Comparison of ENCODE assay signal across 21 mouse cellular contexts in genomic region chr7:122296331-122296730, GRCm38 (mm10). TPM values are rescaled to one million over a fixed set of nuclear protein-coding genes. Genes with fewer than 3 reads are reported as not detected.
DNase-seq lines count a peak whose midpoint lies in the region; ATAC-seq lines count a peak whose summit lies in the region.
"Had no signal": no experiment of that assay in that cellular context is flagged by ENCODE, and none has a peak within 500 bp of the region (broad histone marks: within the 10 kb centered on the region; RNA-seq: fewer than 3 reads in every experiment).

No protein-coding gene starts in this region.

- H3K4me3 ChIP-seq in forebrain, embryonic 11.5 days (ENCODE audit: low read depth, low read length) = no peak overlapping the region
- H3K4me3 ChIP-seq: embryonic facial prominence, embryonic 12.5 days; forebrain, embryonic 13.5 days; gastrocnemius, adult 2 months; heart, embryonic 10.5 days; hindbrain, embryonic 12.5 days; intestine, embryonic 15.5 days had no signal

- H3K36me3 ChIP-seq in forebrain, embryonic 11.5 days (ENCODE audit: control insufficient read depth, insufficient read depth, low read length) = no peaks in the 10 kb centered on the region
- H3K36me3 ChIP-seq: embryonic facial prominence, embryonic 12.5 days; heart, embryonic 10.5 days; hindbrain, embryonic 12.5 days; intestine, embryonic 15.5 days had no signal

- WGBS in forebrain, embryonic 11.5 days = 83% methylated on average over 1 of the region's 1 CpGs

- no peaks in the 10 kb centered on the region for H3K4me1 ChIP-seq in forebrain, embryonic 11.5 days (replicated peaks; ENCODE audit: control insufficient read depth, insufficient read depth, low read length)
- H3K4me1 ChIP-seq: embryonic facial prominence, embryonic 12.5 days; forebrain, embryonic 13.5 days; heart, embryonic 10.5 days; hindbrain, embryonic 12.5 days; intestine, embryonic 15.5 days had no signal

- H3K4me2 ChIP-seq in forebrain, embryonic 11.5 days (ENCODE audit: low read depth, low read length, severe bottlenecking) = no peak overlapping the region
- H3K4me2 ChIP-seq: embryonic facial prominence, embryonic 12.5 days; forebrain, embryonic 13.5 days; hindbrain, embryonic 12.5 days; intestine, embryonic 15.5 days had no signal

- H3K27ac ChIP-seq in forebrain, embryonic 11.5 days (ENCODE audit: low read depth, low read length) = no peak overlapping the region
- H3K27ac ChIP-seq: embryonic facial prominence, embryonic 12.5 days; forebrain, embryonic 13.5 days; gastrocnemius, adult 2 months; heart, embryonic 10.5 days; hindbrain, embryonic 12.5 days; intestine, embryonic 15.5 days had no signal

- H3K9me3 ChIP-seq in forebrain, embryonic 11.5 days (ENCODE audit: control insufficient read depth, low read length) = no peaks in the 10 kb centered on the region
- H3K9me3 ChIP-seq: embryonic facial prominence, embryonic 12.5 days; forebrain, embryonic 13.5 days; heart, embryonic 10.5 days; hindbrain, embryonic 12.5 days; intestine, embryonic 15.5 days had no signal

- H3K27me3 ChIP-seq in forebrain, embryonic 11.5 days (ENCODE audit: control insufficient read depth, insufficient read depth, low read length) = no peaks in the 10 kb centered on the region

- H3K9ac ChIP-seq in forebrain, embryonic 11.5 days (ENCODE audit: low read length) = no peak overlapping the region
- H3K9ac ChIP-seq: embryonic facial prominence, embryonic 12.5 days; forebrain, embryonic 13.5 days; forebrain, postnatal 0 days; hindbrain, embryonic 12.5 days; intestine, embryonic 15.5 days had no signal

- peak; percentile 24 for ATAC-seq in CD4-positive, CD25-positive, alpha-beta regulatory T cell, adult 4 months
- ATAC-seq in megakaryocyte progenitor cell, adult 5-6 weeks (replicated peaks; ENCODE audit: poor library complexity) = peak; percentile 60
- no peak for ATAC-seq in frontal cortex, adult (ENCODE audit: low TSS enrichment)
- ATAC-seq in forebrain, embryonic 11.5 days (replicated peaks; ENCODE audit: low FRiP score) = no peak
- ATAC-seq: forebrain, embryonic 13.5 days; forebrain, postnatal 0 days; hindbrain, embryonic 16.5 days; intestine, embryonic 15.5 days had no signal

- DNase-seq in cerebellum, adult 8-10 months = peak; percentile 7
- no peak for DNase-seq in cerebellum, adult 11-12 months
- DNase-seq in induced T-regulatory cell, adult 2 months (ENCODE audit: low read depth) = peak; percentile 49
- no peak for DNase-seq in forebrain, embryonic 11.5 days (ENCODE audit: low spot score)
- no peak for DNase-seq in heart, adult 8-10 months (ENCODE audit: low spot score)
- DNase-seq: adrenal gland, adult 8-10 months; adrenal gland, postnatal 36 days; gastrocnemius, adult 2 months; gastrocnemius, postnatal 25 days; heart, postnatal 10 days; heart, postnatal 4 days had no signal

RNA-seq across cellular contexts. Expression of gene Prkcb, which starts 7.8 kb away (rescaled TPM):
- 10 to 100 TPM; 64.4 to 70.8 TPM for polyA plus RNA-seq in CD4-positive, CD25-positive, alpha-beta regulatory T cell, adult 4 months (2017; shearing (Covaris generic))
- total RNA-seq in megakaryocyte progenitor cell, adult 5-6 weeks (2015) = 34.1 and 39.9 TPM in 2 replicates
- total RNA-seq in megakaryocyte progenitor cell, adult 5-6 weeks (2017) = 24.8 and 32.6 TPM in 2 replicates
- 10.0 and 13.0 TPM in 2 replicates for polyA plus RNA-seq in forebrain, embryonic 11.5 days (2014; fragmentation: Nextera tagmentation; extraction: Ambion mirVana)
- 1 to 10 TPM; 1.6 to 4.8 (median 2.1) TPM for total RNA-seq in heart, adult 8-10 months (2022)

Comparison
In these comparisons a context has a peak if more than half of its experiments do, and no peak if none do; other contexts are left out.
1. DNase-seq: peak in cerebellum, adult 8-10 months (single experiment) and induced T-regulatory cell, adult 2 months (single experiment); none in cerebellum, adult 11-12 months (single experiment), forebrain, embryonic 11.5 days (single experiment) and heart, adult 8-10 months (single experiment).
2. ATAC-seq: peak in CD4-positive, CD25-positive, alpha-beta regulatory T cell, adult 4 months (single experiment) and megakaryocyte progenitor cell, adult 5-6 weeks (single experiment); none in frontal cortex, adult (single experiment) and forebrain, embryonic 11.5 days (single experiment).
3. RNA of gene Prkcb, which starts 7.8 kb away (total RNA-seq): 24.8 to 39.9 TPM in megakaryocyte progenitor cell, adult 5-6 weeks; 1.6 to 4.8 TPM in heart, adult 8-10 months; every median in the first group is over 4 times any median in the second.